Mouse (Mus musculus) megakaryocyte, embryonic 14.5 days (primary cell): ENCODE measurements around the gene Dicer1.

Experiments used
- FLI1 ChIP-seq: IDR thresholded peaks from 2 replicates; pipeline ENCODE4 v1.6.1; 2012; ENCODE audit warnings: low read length, inconsistent platforms, mixed read lengths
- GATA1 ChIP-seq: IDR thresholded peaks from 3 replicates; pipeline ENCODE4 v1.6.1; 2012; ENCODE audit warnings: mixed read lengths, low read length, inconsistent platforms, borderline replicate concordance

- TF ChIP-seq GATA1 = no peak
- TF ChIP-seq FLI1 = no peak
Measured at GRCm38 (mm10) chr12:104735993-104736395, 15.8 kb downstream of the Dicer1 start.
